Mouse (Mus musculus): Measurements from ENCODE around the gene Gmip. TPM values are rescaled to one million over a fixed set of nuclear protein-coding genes. Genes with fewer than 3 reads are reported as not detected.

Gene Gmip
- total RNA-seq (2021): 10 to 100 TPM; 27.0 to 41.3 TPM
- long read RNA-seq, partial matches to known transcripts: 4 of 14 reads
- long read RNA-seq, other reads (novel, unspliced or antisense): 9 of 14 reads

- peak; percentile 59 to 71 for DNase-seq (ENCODE audit: low spot score in 2 of 2)
These were observed at the start of gene Gmip for GRCm38 (mm10) chr8:69808094-69808863. Gmip (plus strand) TSS chr8:69808679.

- no peak for DNase-seq (ENCODE audit: low spot score in 2 of 2)
These were observed 46.5 kb upstream of the Gmip start for GRCm38 (mm10) chr8:69761814-69762445.

DNA sequence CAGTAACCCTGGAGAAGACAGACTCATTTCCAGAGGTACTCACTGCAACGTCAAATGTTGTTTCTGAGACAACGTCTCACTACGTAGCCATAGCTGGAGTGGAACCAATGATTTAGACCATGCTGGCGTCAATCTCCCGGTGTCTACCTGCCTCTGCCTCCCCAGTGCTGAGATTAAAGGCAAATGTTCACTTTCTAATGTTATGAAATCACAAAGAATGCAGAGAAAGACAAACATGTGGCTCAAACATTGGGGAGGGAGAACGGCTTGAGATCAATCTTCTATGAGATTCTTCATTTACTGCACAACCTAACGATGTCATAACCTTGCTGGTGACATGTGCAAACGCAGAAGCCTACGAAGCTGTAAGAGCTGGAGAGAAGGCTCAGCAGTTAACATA, 37.3 kb upstream of the Gmip start:
- DNase-seq (ENCODE audit: low spot score in 2 of 2): no peak

- no peak for DNase-seq (ENCODE audit: low spot score in 2 of 2)
These were observed 36.4 kb upstream of the Gmip start for GRCm38 (mm10) chr8:69772106-69772505.

- DNase-seq (ENCODE audit: low spot score in 2 of 2): peak; percentile 85 to 90
These were observed 33.9 kb upstream of the Gmip start, which contains the start of gene Gm20422 for GRCm38 (mm10) chr8:69774503-69775148. Gm20422 (minus strand) TSS chr8:69774886.

- DNase-seq (ENCODE audit: low spot score in 2 of 2): no peak
These were observed 33.3 kb upstream of the Gmip start for GRCm38 (mm10) chr8:69775149-69775534.

DNA sequence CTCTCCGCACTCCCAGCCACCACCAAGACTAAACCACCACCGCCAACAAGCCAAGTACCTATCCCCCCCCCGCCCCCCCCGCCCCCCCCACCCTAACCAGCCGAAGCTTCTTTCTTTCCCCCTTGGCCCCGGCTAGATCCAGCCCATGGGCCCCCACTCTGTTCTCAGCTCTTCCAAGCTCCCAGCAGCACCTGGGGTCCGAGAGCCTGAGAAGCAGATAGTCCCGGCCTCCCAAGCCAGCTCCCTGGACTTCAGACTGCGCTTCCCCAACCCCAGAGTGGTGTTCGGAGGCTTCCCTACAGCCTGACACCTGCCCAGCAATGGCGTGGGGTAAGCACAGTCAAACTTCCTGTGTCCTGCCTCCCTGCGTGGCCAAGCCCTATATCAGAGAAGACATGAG, 31.4 kb upstream of the Gmip start:
- no peak for DNase-seq (ENCODE audit: low spot score in 2 of 2)

GRCm38 (mm10) chr8:69789105-69789504, 19.4 kb upstream of the Gmip start:
- DNase-seq (ENCODE audit: low spot score in 2 of 2): no peak

DNA sequence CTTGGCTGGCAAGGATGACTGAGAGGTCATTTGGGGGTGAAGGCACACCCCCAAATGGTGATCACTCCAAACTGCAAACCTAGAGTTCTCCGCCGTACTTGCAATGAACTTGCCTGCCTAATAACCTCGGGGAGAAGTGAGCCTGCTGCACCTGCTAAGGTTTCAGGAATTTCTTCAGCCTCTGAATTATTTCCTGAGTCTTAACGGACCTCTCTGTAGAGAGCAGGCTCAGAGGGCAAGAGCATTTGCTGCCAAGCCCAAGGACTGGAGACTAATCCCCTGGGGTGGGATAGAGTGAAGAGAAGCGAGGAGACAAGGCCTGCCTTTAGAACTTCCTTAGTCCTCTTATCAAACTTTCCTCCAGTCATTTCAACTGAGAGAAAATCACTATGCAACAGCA, 18.7 kb upstream of the Gmip start:
- no peak for DNase-seq (ENCODE audit: low spot score in 2 of 2)

DNA sequence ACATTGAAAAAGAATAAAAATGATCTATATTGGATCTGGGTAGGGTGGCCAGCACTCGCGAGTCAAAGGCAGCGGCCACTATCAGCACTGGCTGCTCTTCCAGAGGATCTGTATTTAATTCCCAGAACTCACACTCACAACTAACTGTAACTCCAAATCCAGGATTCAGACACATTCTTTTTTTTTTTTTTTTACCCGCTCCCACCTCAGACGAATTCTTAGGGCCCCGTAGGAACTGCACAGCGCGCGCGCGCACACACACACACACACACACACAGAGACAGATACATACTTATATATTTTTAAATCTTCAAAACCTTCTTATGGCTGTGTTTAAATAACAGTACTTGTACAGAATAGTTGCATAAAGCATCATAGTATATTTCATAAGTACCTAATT, 18.1 kb upstream of the Gmip start:
- no peak for DNase-seq (ENCODE audit: low spot score in 2 of 2)

DNA sequence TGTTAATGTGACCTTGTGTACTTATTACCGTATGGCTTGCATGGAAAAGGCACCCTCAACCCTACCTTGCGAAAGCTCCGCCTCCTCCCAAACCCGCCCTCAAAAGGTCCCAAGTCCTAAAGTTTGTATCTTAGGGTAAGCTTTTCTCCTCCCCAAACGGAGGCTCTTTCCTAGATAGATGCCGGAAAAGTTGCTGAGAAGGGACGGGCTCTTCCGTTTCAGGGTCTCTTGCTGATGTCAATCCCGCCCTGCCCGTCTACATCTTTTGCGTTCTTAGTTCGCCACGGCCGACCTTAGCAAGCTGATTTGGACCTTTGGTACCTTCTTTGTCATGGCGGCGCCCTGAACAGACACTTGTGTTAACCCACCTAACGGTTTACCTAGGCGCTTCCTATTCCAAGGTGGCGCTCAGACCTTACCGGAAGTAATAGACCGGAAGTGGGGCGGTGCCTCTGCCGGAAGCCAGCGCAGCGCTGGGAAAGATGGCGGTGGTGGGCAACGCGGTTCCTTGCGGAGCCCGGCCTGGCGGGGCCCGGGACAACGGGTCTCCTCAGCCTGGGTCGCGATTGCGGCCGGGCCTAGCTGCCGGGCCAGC, 17.6 kb upstream of the Gmip start, which contains the start of the genes Atp13a1 and Zfp866:
TSS of gene Atp13a1 (plus strand) at position 391 of the 595 bp plus-strand sequence.
TSS of gene Zfp866 (minus strand) at position 406 of the 595 bp plus-strand sequence.
- DNase-seq (ENCODE audit: low spot score in 2 of 2): peak; percentile 88 to 89

GRCm38 (mm10) chr8:69791415-69792068, 16.9 kb upstream of the Gmip start:
- DNase-seq (ENCODE audit: low spot score in 2 of 2): peak in 1 of 2 experiments; percentile 33

DNA sequence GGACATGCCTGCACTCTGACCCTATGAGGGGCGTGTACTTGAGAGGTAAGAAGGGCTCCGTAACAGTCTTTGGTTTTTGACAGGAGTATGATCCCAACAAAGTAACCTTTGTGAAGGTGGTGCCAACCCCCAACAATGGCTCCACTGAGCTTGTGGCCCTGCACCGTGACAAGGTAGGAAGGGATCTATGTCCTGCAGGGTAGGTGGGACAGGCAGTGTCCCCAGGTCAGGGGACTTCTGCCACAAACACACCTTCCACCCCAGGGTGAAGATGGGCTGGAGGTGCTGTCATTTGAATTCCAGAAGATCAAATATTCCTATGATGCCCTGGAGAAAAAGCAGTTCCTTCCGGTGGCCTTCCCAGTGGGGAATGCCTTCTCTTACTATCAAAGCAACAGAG, 14.8 kb upstream of the Gmip start:
- peak in 1 of 2 experiments; percentile 7 for DNase-seq (ENCODE audit: low spot score in 2 of 2)

GRCm38 (mm10) chr8:69794096-69794495, 14.4 kb upstream of the Gmip start:
- DNase-seq (ENCODE audit: low spot score in 2 of 2): peak in 1 of 2 experiments; percentile 7

- peak in 1 of 2 experiments; percentile 7 for DNase-seq (ENCODE audit: low spot score in 2 of 2)
These were observed 13.6 kb upstream of the Gmip start for GRCm38 (mm10) chr8:69794901-69795300.

DNA sequence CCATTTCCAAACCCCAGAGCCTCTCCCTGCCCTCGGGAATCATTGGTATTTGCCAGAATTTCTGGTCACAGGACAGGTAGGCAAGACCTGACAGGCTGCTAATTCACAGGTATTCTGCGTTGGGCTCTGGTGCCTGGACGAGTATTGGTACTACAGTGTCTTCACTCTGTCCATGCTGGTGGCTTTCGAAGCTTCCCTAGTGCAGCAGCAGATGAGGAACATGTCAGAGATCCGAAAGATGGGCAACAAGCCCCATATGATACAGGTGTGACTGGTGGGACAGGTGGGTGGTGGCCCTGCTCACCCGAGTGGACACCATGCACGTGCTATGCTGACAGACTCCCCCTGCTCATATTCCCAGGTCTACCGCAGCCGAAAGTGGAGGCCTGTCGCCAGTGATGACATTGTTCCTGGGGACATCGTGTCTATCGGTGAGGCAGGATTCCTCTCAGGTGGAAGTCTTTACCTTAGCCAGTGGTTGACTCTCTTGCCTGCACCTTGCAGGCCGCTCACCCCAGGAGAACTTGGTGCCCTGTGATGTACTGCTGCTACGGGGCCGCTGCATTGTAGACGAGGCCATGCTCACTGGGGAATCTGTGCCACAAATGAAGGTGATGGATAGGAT, 11.6 kb upstream of the Gmip start:
- peak in 1 of 2 experiments; percentile 7 for DNase-seq (ENCODE audit: low spot score in 2 of 2)

- DNase-seq (ENCODE audit: low spot score in 2 of 2): peak in 1 of 2 experiments; percentile 6
These were observed 10.8 kb upstream of the Gmip start for GRCm38 (mm10) chr8:69797661-69798060.

GRCm38 (mm10) chr8:69799261-69799660, 9.2 kb upstream of the Gmip start:
- peak in 1 of 2 experiments; percentile 9 for DNase-seq (ENCODE audit: low spot score in 2 of 2)

- DNase-seq (ENCODE audit: low spot score in 2 of 2): peak in 1 of 2 experiments; percentile 5
These were observed 8.5 kb upstream of the Gmip start for GRCm38 (mm10) chr8:69799946-69800345.

- no peak for DNase-seq (ENCODE audit: low spot score in 2 of 2)
These were observed 6.7 kb upstream of the Gmip start for GRCm38 (mm10) chr8:69801796-69802195.
